Comparison of ENCODE assay signal across 14 mouse cellular contexts in the genomic region with DNA sequence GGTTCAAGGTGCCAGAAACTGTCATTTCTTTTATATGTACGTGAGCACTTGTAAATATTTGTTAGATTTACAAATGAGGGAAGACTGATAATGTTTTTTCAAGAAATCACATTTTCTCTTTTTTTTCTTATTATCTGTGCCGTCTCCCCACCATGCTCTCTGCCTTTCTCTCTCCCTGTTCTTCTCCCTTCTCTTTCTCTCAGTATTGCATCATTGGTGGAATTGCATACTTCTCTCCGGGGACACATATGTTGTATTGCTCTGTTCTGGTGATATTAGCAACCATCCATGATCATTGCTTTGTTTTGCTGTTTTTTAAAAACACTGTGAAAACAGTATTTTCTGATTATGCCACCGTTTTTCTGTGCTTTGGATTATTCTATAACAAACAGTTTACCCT.
"Had no signal": no experiment of that assay in that cellular context is flagged by ENCODE, and none has a peak within 500 bp of the region (broad histone marks: within the 10 kb centered on the region; RNA-seq: fewer than 3 reads in every experiment).

No protein-coding gene starts in this region.

- H3K27me3 ChIP-seq: stomach, embryonic 15.5 days had no signal

- H3K4me3 ChIP-seq: stomach, embryonic 15.5 days had no signal

- H3K4me2 ChIP-seq: stomach, embryonic 15.5 days had no signal

- H3K9ac ChIP-seq: stomach, embryonic 15.5 days had no signal

- DNase-seq: retina, postnatal 1 day; right cerebral cortex, adult 18-20 months; right cerebral cortex, postnatal 14 days; right cerebral cortex, postnatal 25 days; right cerebral cortex, postnatal 4 days; spleen, adult 18-20 months; thymus, adult 18-20 months; thymus, adult 2 months; thymus, postnatal 14 days; thymus, postnatal 25 days; thymus, postnatal 36 days; thymus, postnatal 4 days had no signal

- H3K9me3 ChIP-seq: stomach, embryonic 15.5 days had no signal

- H3K27ac ChIP-seq: stomach, embryonic 15.5 days; stomach, postnatal 0 days had no signal

- H3K36me3 ChIP-seq: stomach, embryonic 15.5 days had no signal

- H3K4me1 ChIP-seq: stomach, embryonic 15.5 days had no signal
